Mouse (Mus musculus): ENCODE data around the gene Zfp654.

Gene Zfp654

GRCm38 (mm10) chr16:64852891-64853290, 1.4 kb upstream of the Zfp654 start:
- peak in 1 of 2 experiments; percentile 8 for DNase-seq (ENCODE audit: low spot score in 2 of 2)

- DNase-seq (ENCODE audit: low spot score in 2 of 2) = peak; percentile 44 to 47
Measured at GRCm38 (mm10) chr16:64852441-64852871, 1.0 kb upstream of the Zfp654 start.

GRCm38 (mm10) chr16:64851085-64851562, 328 bp downstream of the Zfp654 start:
- no peak for DNase-seq (ENCODE audit: low spot score in 2 of 2)

GRCm38 (mm10) chr16:64850287-64851084, 966 bp downstream of the Zfp654 start:
- DNase-seq (ENCODE audit: low spot score in 2 of 2) = peak; percentile 21 to 32

- peak; percentile 17 to 22 for DNase-seq (ENCODE audit: low spot score in 2 of 2)
Measured at GRCm38 (mm10) chr16:64845947-64846346, 5.5 kb downstream of the Zfp654 start.

GRCm38 (mm10) chr16:64842374-64842729, 9.1 kb downstream of the Zfp654 start:
- no peak for DNase-seq (ENCODE audit: low spot score in 2 of 2)

- DNase-seq (ENCODE audit: low spot score in 2 of 2) = no peak
Measured at GRCm38 (mm10) chr16:64841481-64842373, 9.7 kb downstream of the Zfp654 start.

GRCm38 (mm10) chr16:64836709-64837108, 14.7 kb downstream of the Zfp654 start:
- no peak for DNase-seq (ENCODE audit: low spot score in 2 of 2)

- DNase-seq (ENCODE audit: low spot score in 2 of 2) = no peak
Measured at GRCm38 (mm10) chr16:64835996-64836545, 15.4 kb downstream of the Zfp654 start.

GRCm38 (mm10) chr16:64830291-64830690, 21.2 kb downstream of the Zfp654 start:
- DNase-seq (ENCODE audit: low spot score in 2 of 2) = no peak

- DNase-seq (ENCODE audit: low spot score in 2 of 2) = no peak
Measured at GRCm38 (mm10) chr16:64824474-64824873, 27.0 kb downstream of the Zfp654 start.

- DNase-seq (ENCODE audit: low spot score in 2 of 2) = no peak
Measured at GRCm38 (mm10) chr16:64823890-64824289, 27.6 kb downstream of the Zfp654 start.

- DNase-seq (ENCODE audit: low spot score in 2 of 2) = no peak
Measured at GRCm38 (mm10) chr16:64817094-64817765, 34.2 kb downstream of the Zfp654 start.

GRCm38 (mm10) chr16:64803041-64803440, 48.4 kb downstream of the Zfp654 start:
- DNase-seq (ENCODE audit: low spot score in 2 of 2) = no peak

- peak; percentile 17 to 19 for DNase-seq (ENCODE audit: low spot score in 2 of 2)
Measured at GRCm38 (mm10) chr16:64801638-64802037, 49.8 kb downstream of the Zfp654 start.

GRCm38 (mm10) chr16:64800393-64800792, 51.1 kb downstream of the Zfp654 start:
- DNase-seq (ENCODE audit: low spot score in 2 of 2) = no peak

GRCm38 (mm10) chr16:64794802-64795201, 56.6 kb downstream of the Zfp654 start:
- DNase-seq (ENCODE audit: low spot score in 2 of 2) = no peak

- no peak for DNase-seq (ENCODE audit: low spot score in 2 of 2)
Measured at GRCm38 (mm10) chr16:64789706-64790105, 61.7 kb downstream of the Zfp654 start.

GRCm38 (mm10) chr16:64775516-64775915, 75.9 kb downstream of the Zfp654 start:
- no peak for DNase-seq (ENCODE audit: low spot score in 2 of 2)

GRCm38 (mm10) chr16:64771431-64771818, 80.0 kb downstream of the Zfp654 start:
- no peak for DNase-seq (ENCODE audit: low spot score in 2 of 2)

Data from spleen, postnatal 36 days (tissue).